Mouse (Mus musculus) duodenum, adult 2 months (tissue): ENCODE data around the gene Fbxo41. TPM values are rescaled to one million over a fixed set of nuclear protein-coding genes. Genes with fewer than 3 reads are reported as not detected.

Experiments
- polyA plus RNA-seq: library from polyadenylated mRNA; depleted of rRNA; stranded (reverse); fragments of >200 nt; gene quantifications from 2 replicates; pipeline ENCODE4 v1.2.3, GENCODE M21; 2012; ENCODE audit warnings: low replicate concordance; rRNA removed

Gene Fbxo41
- 0.13 and 0.15 TPM in 2 replicates for polyA plus RNA-seq

GRCm38 (mm10) chr6:85502911-85503250 is at the start of gene Fbxo41:
Fbxo41 (minus strand) TSS chr6:85502994.

GRCm38 (mm10) chr6:85513531-85513910 is 10.7 kb upstream of the Fbxo41 start, which contains the start of gene Egr4:
Egr4 (minus strand) TSS chr6:85513589.

GRCm38 (mm10) chr6:85451664-85452410 is 51.0 kb downstream of the Fbxo41 start, which contains the start of gene Pradc1:
Pradc1 (minus strand) TSS chr6:85451970.

GRCm38 (mm10) chr6:85450697-85451663 is 51.8 kb downstream of the Fbxo41 start, which contains the start of gene Cct7:
Cct7 (plus strand) TSS chr6:85451514.

GRCm38 (mm10) chr6:85431842-85432431 is 70.9 kb downstream of the Fbxo41 start, which contains the start of gene Smyd5:
Smyd5 (plus strand) TSS chr6:85431989.

GRCm38 (mm10) chr6:85423836-85424379 is 78.9 kb downstream of the Fbxo41 start, which contains the start of gene Noto:
Noto (plus strand) TSS chr6:85423886.

Other genes with a start within 250 kb of the Fbxo41 start
- gene Sfxn5, start 169.6 kb downstream of the Fbxo41 start, polyA plus RNA-seq, result 0.72 and 2.3 TPM in 2 replicates
- gene Rab11fip5, start 128.4 kb downstream of the Fbxo41 start, polyA plus RNA-seq, result 2.8 and 3.5 TPM in 2 replicates
- gene Noto, start 79.1 kb downstream of the Fbxo41 start, polyA plus RNA-seq, result not detected in 2 replicates
- 6.0 and 10.7 TPM in 2 replicates for gene Smyd5, start 71.0 kb downstream of the Fbxo41 start, polyA plus RNA-seq
- gene Cct7, start 51.5 kb downstream of the Fbxo41 start, polyA plus RNA-seq, result 43.7 and 53.9 TPM in 2 replicates
- gene Pradc1, start 51.0 kb downstream of the Fbxo41 start, polyA plus RNA-seq, result 20.2 and 24.2 TPM in 2 replicates
- gene Egr4, start 10.6 kb upstream of the Fbxo41 start, polyA plus RNA-seq, result 0.16 TPM in 1 of 2 replicates, not detected in the other
- 0.09 and 0.14 TPM in 2 replicates for gene Alms1, start 84.5 kb upstream of the Fbxo41 start, polyA plus RNA-seq
- 3.2 and 15.6 TPM in 2 replicates for gene Nat8f7, start 210.2 kb upstream of the Fbxo41 start, polyA plus RNA-seq